Mouse (Mus musculus): ENCODE results near the gene Slfn14.
A peak's percentile ranks its signal among the peaks of the same experiment; 100 is the strongest.
"Not testable (repeated sequence)": the region's sequence is repeated elsewhere in the genome, so short reads cannot be mapped to it uniquely, and the experiment has no call there.

The Slfn14 gene

DNA sequence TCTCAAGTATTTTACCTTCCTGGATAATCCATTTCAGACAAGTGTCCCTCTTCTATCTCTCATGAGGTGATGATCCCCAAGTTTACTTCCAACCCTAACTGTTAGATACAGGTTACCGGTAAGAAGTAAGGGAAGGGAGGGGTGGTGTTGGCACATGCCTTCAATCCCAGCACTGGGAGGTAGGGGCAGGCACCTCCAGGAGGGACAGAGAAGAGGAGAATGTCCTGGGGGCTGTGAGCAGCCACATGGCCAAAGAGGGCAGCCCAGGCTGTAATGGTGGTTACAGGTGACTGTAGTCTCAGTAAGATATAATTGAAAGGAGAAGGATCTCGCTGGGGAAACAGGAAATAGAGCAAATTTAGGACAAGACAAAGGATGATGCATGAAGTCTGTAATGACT lies 4.4 kb downstream of the Slfn14 start:
- no peak for DNase-seq (ENCODE audit: low spot score)

DNA sequence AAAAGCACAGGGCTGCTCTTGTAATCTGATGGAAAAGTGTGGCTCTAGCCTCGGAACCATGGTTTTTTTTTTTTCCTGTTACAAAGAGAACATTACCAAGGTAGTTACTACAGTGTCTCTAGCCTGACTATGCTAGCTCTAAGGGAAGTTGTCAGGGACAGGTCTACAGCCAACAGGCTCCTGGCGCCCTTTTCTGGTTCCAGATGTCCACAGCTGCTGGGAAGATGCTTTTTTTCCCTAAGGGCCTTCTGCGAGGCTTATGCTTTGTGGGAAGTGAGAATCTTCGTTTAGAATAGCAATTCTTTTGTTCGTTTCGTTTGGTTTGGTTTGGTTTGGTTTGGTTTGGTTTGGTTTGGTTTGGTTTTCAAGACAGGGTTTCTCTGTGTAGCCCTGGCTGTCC lies 6.8 kb downstream of the Slfn14 start:
- no peak for DNase-seq (ENCODE audit: low spot score)

DNA sequence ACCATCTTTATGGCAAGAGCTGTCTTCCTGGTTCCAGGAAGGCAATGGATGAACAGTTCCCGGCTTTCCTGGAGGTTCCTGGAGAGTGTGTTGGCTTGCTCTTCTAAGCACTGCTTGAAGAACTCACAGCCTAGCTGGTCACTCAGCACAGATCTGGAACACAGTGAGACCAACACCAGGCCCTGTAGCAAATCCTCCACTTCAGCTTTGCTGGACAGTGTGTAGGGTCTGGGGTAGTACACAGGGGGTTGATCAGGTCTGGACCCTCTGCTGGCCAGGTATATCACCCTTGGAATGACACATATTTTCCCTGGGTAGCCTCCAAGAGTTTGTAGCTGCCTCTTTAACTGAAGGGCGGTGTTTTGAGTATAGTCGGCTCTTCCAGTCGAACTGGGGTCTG lies 7.5 kb downstream of the Slfn14 start:
- DNase-seq (ENCODE audit: low spot score), result no peak

DNA sequence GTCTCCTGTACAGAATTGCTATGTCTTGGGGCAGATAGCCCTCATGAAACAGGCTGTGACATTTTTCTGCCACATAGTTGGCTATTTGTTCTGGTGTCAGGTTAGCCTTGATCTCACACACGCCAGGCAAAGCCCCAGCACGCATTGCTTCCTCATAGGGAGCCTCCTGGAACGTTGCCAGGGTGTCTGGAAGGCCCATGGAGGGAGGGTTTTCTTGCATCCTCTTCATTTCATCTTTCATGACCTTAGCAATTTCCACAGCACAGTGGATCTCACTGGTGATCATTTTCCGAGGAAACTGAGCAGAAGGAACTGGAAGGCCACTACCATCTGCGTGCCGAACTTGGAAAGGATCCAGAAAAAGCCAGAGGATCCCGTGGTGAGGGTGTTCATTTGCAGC lies 10.3 kb downstream of the Slfn14 start:
- no peak for DNase-seq (ENCODE audit: low spot score)

DNA sequence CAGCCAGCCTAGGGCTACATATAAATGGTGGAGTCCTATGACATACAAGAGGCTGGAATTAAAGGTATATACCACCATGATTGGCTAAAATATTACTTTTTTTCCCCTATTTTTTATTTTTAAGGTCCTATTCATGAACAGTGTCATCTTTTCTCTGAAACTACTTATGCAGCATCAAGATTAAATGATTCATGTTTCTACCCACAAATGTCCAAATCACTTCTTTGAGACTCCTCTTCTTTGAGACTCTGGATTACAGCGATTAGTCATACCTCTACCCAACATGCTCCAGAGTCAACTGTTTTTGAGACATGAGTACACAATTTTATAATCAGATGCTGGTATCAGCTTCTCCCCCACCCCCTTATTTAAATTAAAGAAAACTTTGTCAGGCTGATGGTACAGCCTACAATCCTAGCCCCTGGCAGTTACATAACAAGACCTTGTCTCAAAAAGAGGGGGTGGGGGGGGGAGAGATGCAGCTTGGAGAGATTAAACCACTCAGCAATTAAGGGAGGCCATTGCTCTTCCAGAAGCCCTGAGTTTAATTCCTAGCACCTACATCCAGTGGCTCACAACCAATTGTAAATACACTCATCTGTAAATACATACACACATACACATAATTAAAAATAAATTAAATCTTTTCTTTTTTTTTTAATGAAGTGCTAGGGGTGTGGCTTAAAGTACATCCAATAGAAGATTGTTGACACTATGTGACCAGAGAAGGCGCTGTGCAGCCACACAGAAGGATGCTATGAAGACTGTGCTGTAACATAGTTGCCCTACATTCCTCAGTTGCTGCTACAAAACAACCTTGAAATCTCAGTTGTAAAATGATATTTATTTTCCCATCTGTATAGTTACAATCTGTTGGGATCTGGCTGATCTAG lies 14.3 kb downstream of the Slfn14 start:
- no peak for DNase-seq (ENCODE audit: low spot score)

DNA sequence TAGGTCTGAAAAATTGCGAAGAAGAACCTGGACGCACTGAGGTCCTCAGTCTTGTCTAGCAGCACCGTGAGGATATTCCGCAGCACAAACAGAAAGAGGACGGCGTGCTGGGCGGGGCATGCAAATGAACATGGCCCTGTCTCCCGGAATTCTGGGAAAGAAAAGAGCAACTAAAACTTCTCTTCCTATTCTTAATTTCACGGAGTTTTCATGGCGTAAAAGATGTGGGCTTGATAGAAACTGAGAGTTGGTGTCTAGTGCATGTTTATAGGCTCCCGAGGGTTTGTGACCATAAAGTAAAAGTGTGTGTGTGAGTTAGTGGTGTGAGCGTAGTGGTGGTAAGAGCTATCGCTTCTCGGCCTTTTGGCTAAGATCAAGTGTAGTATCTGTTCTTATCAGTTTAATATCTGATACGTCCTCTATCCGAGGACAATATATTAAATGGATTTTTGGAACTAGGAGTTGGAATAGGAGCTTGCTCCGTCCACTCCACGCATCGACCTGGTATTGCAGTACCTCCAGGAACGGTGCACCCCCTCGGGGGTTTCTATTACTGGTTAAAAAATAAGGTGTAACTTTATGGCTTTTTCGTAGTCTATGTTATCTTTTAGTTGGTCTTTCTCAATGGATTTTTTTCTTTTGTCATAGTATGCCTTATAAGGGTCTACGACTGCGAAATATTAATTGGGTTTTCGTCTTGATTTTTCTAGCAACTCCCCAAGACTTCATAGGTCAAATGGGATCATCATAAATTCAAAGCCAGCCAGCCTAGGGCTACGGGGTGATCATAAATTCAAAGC lies 15.2 kb downstream of the Slfn14 start:
- peak; percentile 53 for DNase-seq (ENCODE audit: low spot score)

DNA sequence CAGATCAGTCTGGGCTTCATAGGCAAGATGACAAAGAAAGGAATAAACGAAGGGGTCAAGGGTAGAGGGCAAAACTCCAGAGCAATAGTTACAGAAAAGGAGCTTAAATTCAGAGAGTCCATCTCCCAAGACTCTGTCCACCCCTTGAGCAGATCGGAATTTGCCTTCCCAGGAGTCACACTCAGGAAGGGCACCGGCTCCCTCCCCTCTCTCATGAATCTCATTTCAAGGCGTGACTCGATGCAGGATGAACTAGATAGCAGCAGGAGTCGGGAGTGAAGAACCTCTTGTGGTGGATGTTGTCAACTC lies 15.7 kb downstream of the Slfn14 start:
- DNase-seq (ENCODE audit: low spot score), result no peak

DNA sequence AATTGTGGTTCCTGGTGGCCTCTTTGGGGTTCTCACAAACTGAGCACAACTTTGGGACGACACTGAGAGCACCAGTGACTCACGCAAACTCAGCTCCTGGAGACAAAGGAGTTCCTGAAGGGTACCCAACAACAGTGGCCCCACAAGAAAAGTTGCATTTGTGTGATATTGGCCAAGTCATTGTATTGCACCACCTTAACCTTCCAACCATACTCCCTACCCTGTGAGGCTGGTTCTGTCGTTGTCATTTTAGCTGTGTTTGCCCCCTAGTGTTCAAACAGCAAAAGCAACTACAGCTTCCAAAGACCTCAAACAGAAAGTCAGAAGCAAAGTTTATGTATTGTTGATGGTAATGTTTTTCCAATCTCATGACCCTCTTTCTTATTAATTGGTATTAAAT lies 23.4 kb downstream of the Slfn14 start:
- DNase-seq (ENCODE audit: low spot score), result no peak

DNA sequence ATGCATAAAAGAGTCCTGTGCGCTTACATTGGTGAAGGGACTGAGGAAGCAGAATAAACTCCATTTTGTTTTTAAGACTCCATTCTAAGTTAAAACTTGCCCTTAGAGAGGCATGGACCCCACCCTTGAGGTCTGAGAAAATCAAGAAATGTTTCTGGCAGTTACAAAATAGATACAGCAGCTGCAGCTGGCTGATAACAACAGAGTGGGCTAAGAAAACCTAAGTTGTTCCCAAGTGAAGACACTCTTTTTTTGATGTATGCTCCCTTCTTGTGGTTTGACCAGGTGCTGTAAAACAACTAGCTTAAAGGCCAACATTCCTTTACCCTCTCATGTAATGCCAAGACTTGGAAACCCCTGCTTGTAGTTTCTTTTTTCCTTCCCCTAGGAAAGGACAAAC lies 23.9 kb downstream of the Slfn14 start:
- DNase-seq (ENCODE audit: low spot score), result no peak

DNA sequence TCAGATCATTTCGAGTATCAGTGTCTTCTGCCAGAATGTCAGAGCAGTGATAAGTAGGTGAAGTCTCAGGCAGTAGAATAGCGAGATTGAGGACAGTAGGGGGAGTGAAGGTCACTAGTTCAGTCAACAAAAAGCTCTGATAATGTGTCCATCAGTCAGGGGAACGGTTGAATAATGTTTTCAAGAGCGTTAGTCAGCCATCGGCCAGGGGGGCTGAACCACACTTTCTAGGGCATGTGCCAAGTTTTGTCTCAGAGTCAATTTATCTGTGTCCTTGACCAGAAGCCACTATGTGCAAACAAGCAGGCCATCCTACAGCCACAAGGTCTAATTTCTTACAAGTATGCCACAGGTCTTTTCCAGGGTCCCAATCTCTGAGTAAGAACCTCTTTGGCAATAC lies 29.3 kb downstream of the Slfn14 start:
- DNase-seq (ENCODE audit: low spot score), result not testable (repeated sequence)

DNA sequence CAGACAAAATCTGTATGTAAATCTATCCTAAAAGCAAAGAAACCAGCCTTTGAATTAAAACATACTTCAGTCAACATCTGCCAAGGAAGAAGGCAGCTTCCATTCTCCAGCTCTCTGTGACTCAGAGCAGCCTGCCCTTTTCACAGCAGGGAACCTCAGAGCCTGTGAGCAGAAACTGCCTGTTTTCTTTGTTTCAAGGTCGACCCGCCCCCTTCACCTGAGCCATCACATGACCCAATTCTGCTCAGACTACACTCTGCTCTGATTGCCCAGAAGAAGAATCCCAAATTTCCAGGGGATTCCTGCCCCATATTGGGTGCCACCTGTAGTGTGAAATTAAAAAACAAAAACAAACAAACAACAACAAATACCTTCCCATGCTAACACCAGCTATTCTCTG lies 46.7 kb downstream of the Slfn14 start:
- DNase-seq (ENCODE audit: low spot score), result no peak

DNA sequence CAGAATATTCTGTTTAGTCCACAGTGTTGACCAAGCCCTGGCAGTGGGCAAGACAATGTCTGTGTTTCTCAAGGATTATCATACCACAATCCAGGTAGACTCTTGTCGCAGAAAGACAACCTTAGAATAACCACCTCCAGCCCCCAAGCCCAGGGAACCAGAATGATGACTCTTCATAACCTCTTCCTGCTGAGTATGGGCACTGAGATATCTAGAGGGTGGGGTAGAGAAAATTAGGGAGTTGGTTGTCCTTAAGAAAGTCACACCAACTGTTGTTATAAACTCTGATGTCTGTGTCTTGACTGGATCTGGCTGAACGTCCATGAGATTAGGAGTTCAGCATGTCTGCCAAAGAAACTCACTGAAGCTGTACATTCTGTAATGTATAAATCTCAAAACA lies 48.1 kb downstream of the Slfn14 start:
- no peak for DNase-seq (ENCODE audit: low spot score)

DNA sequence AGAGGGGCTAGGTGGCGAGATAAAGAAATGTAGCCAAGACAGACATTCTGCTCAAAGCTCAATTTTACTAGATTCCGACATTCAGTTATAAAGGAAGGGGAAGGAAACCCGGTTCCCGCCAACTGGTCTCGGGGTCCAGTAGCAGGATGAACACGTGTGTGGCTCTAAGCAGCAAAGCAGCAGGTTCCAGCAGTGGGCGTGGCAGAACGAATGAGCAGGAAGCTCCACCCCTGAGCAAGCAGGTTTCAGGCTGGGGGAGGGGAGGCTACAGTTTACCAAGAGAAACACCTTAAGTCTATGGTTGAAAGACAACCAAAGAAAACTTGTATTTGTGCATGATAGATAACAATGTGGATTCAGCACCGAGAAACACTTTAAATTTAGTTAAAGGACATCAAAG lies 49.1 kb downstream of the Slfn14 start:
- not testable (repeated sequence) for DNase-seq (ENCODE audit: low spot score)

DNA sequence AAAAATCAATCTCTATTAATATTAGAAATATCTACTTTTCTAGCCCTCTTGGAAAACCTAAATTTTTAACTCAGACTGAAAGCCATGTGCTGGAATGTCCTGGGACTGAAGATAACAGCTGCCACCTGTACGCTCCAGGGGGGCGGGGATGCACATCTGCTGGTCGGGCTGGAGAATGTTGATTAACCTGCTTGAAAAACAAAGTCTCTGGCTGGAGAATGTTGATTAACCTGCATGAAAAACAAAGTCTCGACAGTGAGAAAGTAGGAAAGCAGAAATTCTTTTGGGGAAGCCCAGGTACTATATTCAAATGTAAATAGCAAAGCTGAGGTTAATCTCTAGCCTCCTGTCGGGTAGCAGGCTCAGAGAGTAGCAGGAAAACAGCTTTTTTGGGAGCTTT lies 52.9 kb downstream of the Slfn14 start:
- not testable (repeated sequence) for DNase-seq (ENCODE audit: low spot score)

DNA sequence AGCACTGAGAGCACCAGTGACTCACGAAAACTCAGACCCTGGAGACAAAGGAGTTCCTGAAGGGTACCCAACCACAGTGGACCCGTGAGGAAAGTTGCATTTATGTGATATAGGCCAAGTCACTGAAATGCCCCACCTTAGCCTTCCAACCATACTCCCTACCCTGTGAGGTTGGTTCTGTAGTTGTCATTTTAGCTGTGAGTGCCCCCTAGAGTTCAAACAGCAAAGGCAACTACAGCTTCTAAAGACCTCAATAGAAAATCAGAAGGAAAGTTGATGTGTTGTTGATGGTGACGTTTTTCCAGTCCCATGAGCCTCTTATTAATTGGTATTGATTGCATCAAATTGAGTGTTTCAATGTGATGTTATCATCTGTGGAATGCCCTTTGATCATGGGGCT lies 55.6 kb downstream of the Slfn14 start:
- no peak for DNase-seq (ENCODE audit: low spot score)

DNA sequence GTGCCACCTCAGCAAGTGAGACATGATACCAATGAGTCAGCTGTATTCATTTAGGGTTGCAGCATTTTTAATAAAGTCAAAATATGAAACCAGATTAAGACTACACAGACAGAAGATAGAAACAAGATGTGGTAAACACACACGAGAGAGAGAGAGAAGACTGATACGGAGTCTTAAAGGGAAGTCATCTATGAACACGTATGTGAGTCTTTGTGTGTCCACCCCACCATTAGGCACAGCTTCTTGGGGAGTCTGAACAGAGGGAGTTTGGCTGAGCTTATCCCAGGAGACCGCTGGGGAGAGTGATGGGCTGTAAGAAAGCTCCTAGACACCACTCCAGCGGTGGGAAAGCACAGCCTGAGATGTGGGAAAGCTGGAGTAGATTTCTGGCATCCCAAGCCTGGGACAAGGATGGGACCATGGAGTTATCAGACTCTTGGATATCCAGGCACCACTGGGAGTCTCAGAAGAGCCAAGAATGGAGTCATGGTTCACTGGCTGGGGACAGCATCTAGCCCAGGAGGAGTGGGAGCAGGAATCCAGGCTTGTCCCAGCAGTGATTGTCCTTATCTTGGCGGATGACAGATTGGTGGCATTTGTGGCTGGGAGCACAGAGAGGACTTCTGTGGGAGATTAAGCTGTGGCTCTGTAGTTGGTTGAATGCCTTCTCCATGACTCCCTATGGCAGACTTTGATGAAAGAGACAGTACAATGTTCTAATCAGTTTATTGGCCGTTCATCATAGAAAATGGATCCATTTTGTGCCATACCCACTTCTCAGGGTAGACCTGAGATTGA lies 58.4 kb downstream of the Slfn14 start:
- DNase-seq (ENCODE audit: low spot score), result no peak

DNA sequence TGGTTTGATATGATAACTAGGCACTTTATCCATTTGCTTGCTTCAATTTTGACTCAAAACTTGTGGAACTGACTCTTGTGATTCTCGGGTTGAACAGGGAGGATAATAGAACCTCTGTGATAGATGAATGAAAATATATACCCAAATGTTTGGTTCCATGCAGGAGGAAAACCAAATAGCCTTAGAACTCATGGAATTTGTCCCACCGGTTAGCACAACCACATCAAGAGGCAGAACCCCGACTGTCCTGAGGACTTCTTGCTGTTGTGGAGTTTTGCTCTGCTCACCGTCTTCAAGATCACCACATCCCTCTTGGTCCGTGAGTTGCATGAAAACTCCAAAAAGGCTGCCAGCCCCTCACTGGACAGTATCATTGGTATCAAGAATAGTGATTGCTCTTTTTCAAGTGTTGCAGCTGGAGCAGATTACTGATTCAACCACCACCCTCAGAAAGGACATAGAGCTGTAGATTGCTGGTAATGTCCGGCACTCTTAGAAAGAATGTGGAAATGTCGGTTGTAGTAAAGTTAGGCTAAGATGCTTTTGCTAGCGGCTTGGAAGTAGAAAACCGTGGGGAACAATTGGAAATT lies 61.1 kb downstream of the Slfn14 start:
- DNase-seq (ENCODE audit: low spot score), result no peak

Measured in ovary, postnatal 10 days (tissue).